Mouse (Mus musculus): ENCODE measurements around the gene Ksr1. TPM values are rescaled to one million over a fixed set of nuclear protein-coding genes. Genes with fewer than 3 reads are reported as not detected.
A peak's percentile ranks its signal among the peaks of the same experiment; 100 is the strongest.
"Not testable (repeated sequence)": the region's sequence is repeated elsewhere in the genome, so short reads cannot be mapped to it uniquely, and the experiment has no call there.

Ksr1 gene
- total RNA-seq, 2 experiments from 2014 or later: 6.3 to 21.1 TPM

- ATAC-seq (replicated peaks; ENCODE audit: low FRiP score, poor library complexity, severe bottlenecking): no peak
Observed at GRCm38 (mm10) chr11:79023342-79023741, 122.9 kb downstream of the Ksr1 start.

GRCm38 (mm10) chr11:79022836-79023235 lies 123.4 kb downstream of the Ksr1 start:
- ATAC-seq (replicated peaks; ENCODE audit: low FRiP score, poor library complexity, severe bottlenecking): no peak

GRCm38 (mm10) chr11:79020535-79021045 lies 125.6 kb downstream of the Ksr1 start:
- no peak for ATAC-seq (replicated peaks; ENCODE audit: low FRiP score, poor library complexity, severe bottlenecking)

- peak; percentile 34 for ATAC-seq (replicated peaks; ENCODE audit: low FRiP score, poor library complexity, severe bottlenecking)
Observed at GRCm38 (mm10) chr11:79019839-79020534, 126.2 kb downstream of the Ksr1 start.

GRCm38 (mm10) chr11:79018954-79019704 lies 127.1 kb downstream of the Ksr1 start:
- peak; percentile 64 for ATAC-seq (replicated peaks; ENCODE audit: low FRiP score, poor library complexity, severe bottlenecking)

GRCm38 (mm10) chr11:79017161-79017606 lies 129.0 kb downstream of the Ksr1 start:
- no peak for ATAC-seq (replicated peaks; ENCODE audit: low FRiP score, poor library complexity, severe bottlenecking)

GRCm38 (mm10) chr11:79016236-79016635 lies 130.0 kb downstream of the Ksr1 start:
- ATAC-seq (replicated peaks; ENCODE audit: low FRiP score, poor library complexity, severe bottlenecking): no peak

- no peak for ATAC-seq (replicated peaks; ENCODE audit: low FRiP score, poor library complexity, severe bottlenecking)
Observed at GRCm38 (mm10) chr11:79015660-79016215, 130.5 kb downstream of the Ksr1 start.

- ATAC-seq (replicated peaks; ENCODE audit: low FRiP score, poor library complexity, severe bottlenecking): no peak
Observed at GRCm38 (mm10) chr11:79014602-79015325, 131.4 kb downstream of the Ksr1 start.

GRCm38 (mm10) chr11:79013806-79014205 lies 132.4 kb downstream of the Ksr1 start:
- no peak for ATAC-seq (replicated peaks; ENCODE audit: low FRiP score, poor library complexity, severe bottlenecking)

- ATAC-seq (replicated peaks; ENCODE audit: low FRiP score, poor library complexity, severe bottlenecking): no peak
Observed at GRCm38 (mm10) chr11:79013056-79013455, 133.2 kb downstream of the Ksr1 start.

- ATAC-seq (replicated peaks; ENCODE audit: low FRiP score, poor library complexity, severe bottlenecking): no peak
Observed at GRCm38 (mm10) chr11:79012529-79012928, 133.7 kb downstream of the Ksr1 start.

- ATAC-seq (replicated peaks; ENCODE audit: low FRiP score, poor library complexity, severe bottlenecking): no peak
Observed at GRCm38 (mm10) chr11:79008891-79009290, 137.3 kb downstream of the Ksr1 start.

GRCm38 (mm10) chr11:79008007-79008775 lies 138.0 kb downstream of the Ksr1 start:
- ATAC-seq (replicated peaks; ENCODE audit: low FRiP score, poor library complexity, severe bottlenecking): no peak

GRCm38 (mm10) chr11:79007356-79007755 lies 138.9 kb downstream of the Ksr1 start:
- not testable (repeated sequence) for ATAC-seq (replicated peaks; ENCODE audit: low FRiP score, poor library complexity, severe bottlenecking)

GRCm38 (mm10) chr11:79006417-79006816 lies 139.8 kb downstream of the Ksr1 start:
- ATAC-seq (replicated peaks; ENCODE audit: low FRiP score, poor library complexity, severe bottlenecking): no peak

GRCm38 (mm10) chr11:79005578-79006394 lies 140.4 kb downstream of the Ksr1 start:
- no peak for ATAC-seq (replicated peaks; ENCODE audit: low FRiP score, poor library complexity, severe bottlenecking)

All from erythroblast, adult 5-6 weeks (primary cell).